8 mouse cellular contexts compared by ENCODE assay signal in genomic region chr1:158654571-158655205, GRCm38 (mm10).
DNase-seq lines count a peak whose midpoint lies in the region; ATAC-seq and TF ChIP-seq lines count a peak whose summit lies in the region.

No protein-coding gene starts in this region.

- no peak overlapping the region for H3K4me3 ChIP-seq in hindbrain, embryonic 14.5 days (replicated peaks; ENCODE audit: low read length)
- H3K4me3 ChIP-seq in neural tube, embryonic 13.5 days: no peak overlapping the region

- intact Hi-C loops in heart, postnatal 25 days (cut with DNase I): loop anchor here (5.0 to 10.0 kb wide), 2 partner anchors 310 to 907 kb away; no protein-coding TSS in a partner anchor

- H3K27me3 ChIP-seq in hindbrain, embryonic 14.5 days (ENCODE audit: control insufficient read depth, insufficient read depth, low read length): no peaks in the 10 kb centered on the region
- H3K27me3 ChIP-seq in neural tube, embryonic 13.5 days: no peaks in the 10 kb centered on the region

- H3K9me3 ChIP-seq in hindbrain, embryonic 14.5 days (ENCODE audit: control insufficient read depth, low read length): no peaks in the 10 kb centered on the region
- no peaks in the 10 kb centered on the region for H3K9me3 ChIP-seq in neural tube, embryonic 13.5 days

- DNase-seq in layer of hippocampus, adult 9-10 months (ENCODE audit: low spot score): peak; percentile 25
- no peak for DNase-seq in layer of hippocampus, postnatal 10 days (ENCODE audit: low spot score in 2 of 2)
- DNase-seq in brain, embryonic 14.5 days (ENCODE audit: low read depth): peak; percentile 80
- peak; percentile 78 for DNase-seq in hindbrain, embryonic 14.5 days (ENCODE audit: low spot score)
- DNase-seq in spleen, adult 18-20 months: no peak
- no peak for DNase-seq in cerebellum, adult 8-10 months
- DNase-seq in heart, postnatal 25 days (ENCODE audit: low spot score): no peak

- 42% methylated on average over 3 of the region's 3 CpGs for WGBS in hindbrain, embryonic 14.5 days
- 46% methylated on average over 3 of the region's 3 CpGs for WGBS in neural tube, embryonic 13.5 days

- H3K4me2 ChIP-seq in hindbrain, embryonic 14.5 days (replicated peaks): no peak overlapping the region
- no peak overlapping the region for H3K4me2 ChIP-seq in neural tube, embryonic 13.5 days

- TF ChIP-seq POLR2A in brain, embryonic 14.5 days (IDR thresholded peaks at IDR 0.05; ENCODE audit: borderline replicate concordance, extremely low read depth, insufficient read depth, insufficient read length, poor library complexity, severe bottlenecking): no peak

- H3K36me3 ChIP-seq in hindbrain, embryonic 14.5 days (replicated peaks; ENCODE audit: control insufficient read depth, insufficient read depth): peaks cover 26% of the 10 kb centered on the region
- H3K36me3 ChIP-seq in neural tube, embryonic 13.5 days: peaks cover 33% of the 10 kb centered on the region

- H3K4me1 ChIP-seq in hindbrain, embryonic 14.5 days (replicated peaks; ENCODE audit: control insufficient read depth, insufficient read depth, low read length): no peaks in the 10 kb centered on the region
- peaks cover 8% of the 10 kb centered on the region for H3K4me1 ChIP-seq in neural tube, embryonic 13.5 days (replicated peaks)

- TF ChIP-seq CTCF in brain, embryonic 14.5 days (IDR thresholded peaks at IDR 0.05; ENCODE audit: borderline replicate concordance, extremely low read depth, insufficient read depth, insufficient read length): peak; percentile 54; the same call in 1 of the 2 replicates

- H3K9ac ChIP-seq in hindbrain, embryonic 14.5 days: peak overlapping the region; percentile 21; the same call in 1 of the 2 replicates
- H3K9ac ChIP-seq in neural tube, embryonic 13.5 days: peak overlapping the region; percentile 0; the same call in 1 of the 2 replicates

- H3K27ac ChIP-seq in hindbrain, embryonic 14.5 days: no peak overlapping the region
- no peak overlapping the region for H3K27ac ChIP-seq in neural tube, embryonic 13.5 days (replicated peaks)

- peak; percentile 87 for ATAC-seq in hindbrain, embryonic 14.5 days (ENCODE audit: low FRiP score)
- peak; percentile 95 for ATAC-seq in neural tube, embryonic 13.5 days (ENCODE audit: low read depth)

Comparison
In these comparisons a context has a peak if more than half of its experiments do, and no peak if none do; other contexts are left out.
1. DNase-seq: peak in layer of hippocampus, adult 9-10 months (single experiment), brain, embryonic 14.5 days (single experiment) and hindbrain, embryonic 14.5 days (single experiment); none in layer of hippocampus, postnatal 10 days (0 of 2), spleen, adult 18-20 months (0 of 2), cerebellum, adult 8-10 months (single experiment) and heart, postnatal 25 days (single experiment).